Mouse (Mus musculus): ENCODE measurements at regions not wholly inside any gene's neighbourhood (a gene's known extent, or its start where the extent isn't known, plus 50 kb on each side); places are given as distances from the start of the nearest gene placed in this dataset.

- no peak for DNase-seq (ENCODE audit: low spot score in 2 of 2)
Measured at GRCm38 (mm10) chr10:20780946-20781345, 56.1 kb upstream of the Pde7b start.

DNA sequence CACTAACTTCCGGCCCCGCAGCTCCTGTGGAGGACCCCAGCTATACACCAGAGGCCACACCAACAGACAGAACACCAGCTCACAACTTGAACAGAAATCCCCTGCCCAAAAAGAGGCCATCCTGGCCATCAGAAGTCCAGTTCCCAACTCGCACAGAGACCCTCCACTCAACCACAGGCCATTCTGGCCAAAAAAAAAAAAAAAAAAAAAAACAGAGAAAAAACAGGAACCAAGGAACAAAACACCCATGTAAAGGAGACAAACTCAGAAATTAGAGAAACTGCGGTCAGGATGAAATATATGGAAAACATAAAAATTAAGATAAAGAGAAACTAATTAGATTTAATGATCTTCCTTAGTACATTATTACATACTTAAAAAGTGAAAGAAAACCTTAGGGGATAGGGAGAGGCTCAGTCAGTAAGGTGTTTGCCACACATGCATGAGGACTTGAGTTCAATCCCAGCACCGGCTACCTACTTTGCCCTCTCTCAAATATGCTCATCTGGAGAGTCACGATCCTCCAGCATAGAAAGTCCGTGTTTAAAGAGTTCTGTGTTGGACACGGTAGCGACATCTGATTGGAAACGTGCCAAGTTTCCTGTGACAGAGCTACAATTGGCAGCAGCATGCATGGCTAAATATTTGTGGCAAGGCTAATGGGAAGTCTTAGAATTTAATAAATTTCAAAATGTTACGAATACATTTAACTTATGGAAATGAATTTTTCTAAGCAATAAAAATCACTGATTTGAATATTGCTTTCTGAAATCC is 51.9 kb upstream of the Pde7b start:
- DNase-seq (ENCODE audit: low spot score in 2 of 2) = no peak

DNA sequence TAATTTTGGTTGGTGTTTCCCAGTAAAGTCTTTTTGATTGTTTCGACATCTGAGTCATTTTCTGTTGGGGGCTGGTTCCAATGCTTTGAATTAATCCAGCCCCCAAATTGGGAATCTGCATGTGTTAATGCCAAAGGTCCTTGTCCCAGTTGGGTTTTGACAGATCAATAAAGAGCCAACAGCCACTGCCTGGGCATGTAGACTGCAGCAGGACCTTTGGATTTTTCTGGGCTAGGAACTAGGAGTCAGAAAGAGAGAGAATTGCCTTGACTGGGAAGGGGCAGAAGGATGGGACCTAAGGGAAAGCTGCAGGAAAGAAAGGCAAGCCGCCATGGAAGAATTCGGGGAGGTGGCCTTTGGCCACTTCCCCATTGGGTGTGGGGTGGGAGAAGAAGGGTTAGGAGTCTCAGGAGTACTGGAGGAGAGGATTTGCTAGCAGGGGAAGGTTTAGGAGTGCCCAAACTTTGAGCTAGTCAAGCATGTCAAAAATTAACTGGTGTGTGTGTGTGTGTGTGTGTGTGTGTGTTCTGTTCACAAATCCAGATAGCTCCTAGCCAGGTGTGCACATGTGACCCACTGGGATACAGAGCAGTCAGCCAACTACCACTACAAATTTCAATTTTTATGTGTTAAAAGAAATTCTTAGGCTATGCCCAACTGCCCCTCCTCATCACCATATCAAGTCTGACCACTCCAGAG is 51.0 kb upstream of the Pde7b start:
- no peak for DNase-seq (ENCODE audit: low spot score in 2 of 2)

All from right cerebral cortex, postnatal 36 days (tissue).